Mouse (Mus musculus): ENCODE results near the gene Nmur1. TPM values are rescaled to one million over a fixed set of nuclear protein-coding genes. Genes with fewer than 3 reads are reported as not detected.

Nmur1 gene
- polyA plus RNA-seq, 1 experiment from 2014 or later = not detected

DNA sequence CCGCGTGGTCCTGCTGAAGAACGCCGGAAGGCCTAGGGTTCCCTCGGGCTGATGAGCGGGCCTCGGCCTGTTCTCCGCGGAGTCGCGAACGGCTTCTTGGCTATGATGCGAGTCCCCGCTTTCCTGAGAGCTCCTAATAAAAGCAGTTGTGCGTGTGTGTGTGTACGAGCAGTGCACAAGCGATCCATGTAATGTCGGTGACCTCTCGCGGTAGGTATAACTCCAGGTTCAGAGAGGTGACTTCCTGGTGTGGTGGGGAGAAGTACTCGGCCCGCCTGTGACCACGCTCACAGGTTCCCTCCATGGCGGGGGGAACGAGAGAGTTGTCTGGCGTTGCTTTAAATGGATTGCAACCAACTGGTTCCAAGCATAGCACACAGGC lies 66.2 kb downstream of the Nmur1 start:
- Histone ChIP-seq H3K4me3 (ENCODE audit: low read depth, low read length) (peak overlapping the region; percentile 68), H3K27me3 (ENCODE audit: control insufficient read depth, insufficient read depth, low read length) (no peaks in the 10 kb centered on the region), H3K4me2 (ENCODE audit: low read depth, low read length) (peak overlapping the region; percentile 69), H3K9me3 (replicated peaks; ENCODE audit: control insufficient read depth, low read length) (no peaks in the 10 kb centered on the region), H3K9ac (replicated peaks; ENCODE audit: low read length) (peak overlapping the region; percentile 80), H3K36me3 (replicated peaks; ENCODE audit: control insufficient read depth, insufficient read depth, low read depth, low read length) (no peaks in the 10 kb centered on the region; the same call in 1 of the 2 replicates), H3K4me1 (ENCODE audit: control insufficient read depth, insufficient read depth, low read length) (no peaks in the 10 kb centered on the region), H3K27ac (replicated peaks; ENCODE audit: low read depth, low read length) (peak overlapping the region; percentile 52; the same call in 1 of the 2 replicates)
- under 1% methylated on average over 26 of the region's 26 CpGs for WGBS
- ATAC-seq (replicated peaks; ENCODE audit: insufficient number of reproducible peaks, low FRiP score, low TSS enrichment, low read depth) (no peak), DNase-seq (ENCODE audit: low spot score) (peak; percentile 40)

- ATAC-seq (replicated peaks; ENCODE audit: insufficient number of reproducible peaks, low FRiP score, low TSS enrichment, low read depth) (peak; percentile 98), DNase-seq (ENCODE audit: low spot score) (peak; percentile 99)
- WGBS = under 1% methylated on average over 97 of the region's 102 CpGs
- Histone ChIP-seq H3K27me3 (ENCODE audit: control insufficient read depth, insufficient read depth, low read length) (no peaks in the 10 kb centered on the region), H3K4me2 (ENCODE audit: low read depth, low read length) (peak within 1 kb of the TSS; percentile 73), H3K36me3 (replicated peaks; ENCODE audit: control insufficient read depth, insufficient read depth, low read depth, low read length) (peaks cover 4% of the 10 kb centered on the region; the same call in 1 of the 2 replicates), H3K9ac (replicated peaks; ENCODE audit: low read length) (peak within 1 kb of the TSS; percentile 91), H3K27ac (replicated peaks; ENCODE audit: low read depth, low read length) (peak within 1 kb of the TSS; percentile 90), H3K4me1 (ENCODE audit: control insufficient read depth, insufficient read depth, low read length) (no peaks in the 10 kb centered on the region), H3K9me3 (replicated peaks; ENCODE audit: control insufficient read depth, low read length) (no peaks in the 10 kb centered on the region), H3K4me3 (ENCODE audit: low read depth, low read length) (peak within 1 kb of the TSS; percentile 68)
Observed at GRCm38 (mm10) chr1:86358906-86359797, 66.9 kb downstream of the Nmur1 start, which contains the start of gene Ncl. TSS of gene Ncl (minus strand) at chr1:86359400.

- DNase-seq (ENCODE audit: low spot score) = no peak
- Histone ChIP-seq H3K4me2 (ENCODE audit: low read depth, low read length) (peak overlapping the region; percentile 73), H3K4me3 (ENCODE audit: low read depth, low read length) (peak overlapping the region; percentile 68), H3K4me1 (ENCODE audit: control insufficient read depth, insufficient read depth, low read length) (no peaks in the 10 kb centered on the region), H3K9ac (replicated peaks; ENCODE audit: low read length) (peak overlapping the region; percentile 91), H3K9me3 (replicated peaks; ENCODE audit: control insufficient read depth, low read length) (no peaks in the 10 kb centered on the region), H3K27me3 (ENCODE audit: control insufficient read depth, insufficient read depth, low read length) (no peaks in the 10 kb centered on the region), H3K27ac (replicated peaks; ENCODE audit: low read depth, low read length) (peak overlapping the region; percentile 90), H3K36me3 (replicated peaks; ENCODE audit: control insufficient read depth, insufficient read depth, low read depth, low read length) (peaks cover 5% of the 10 kb centered on the region; the same call in 1 of the 2 replicates)
- under 1% methylated on average over 41 of the region's 41 CpGs for WGBS
- ATAC-seq (replicated peaks; ENCODE audit: insufficient number of reproducible peaks, low FRiP score, low TSS enrichment, low read depth) = no peak
Observed at GRCm38 (mm10) chr1:86358229-86358905, 67.7 kb downstream of the Nmur1 start.

DNA sequence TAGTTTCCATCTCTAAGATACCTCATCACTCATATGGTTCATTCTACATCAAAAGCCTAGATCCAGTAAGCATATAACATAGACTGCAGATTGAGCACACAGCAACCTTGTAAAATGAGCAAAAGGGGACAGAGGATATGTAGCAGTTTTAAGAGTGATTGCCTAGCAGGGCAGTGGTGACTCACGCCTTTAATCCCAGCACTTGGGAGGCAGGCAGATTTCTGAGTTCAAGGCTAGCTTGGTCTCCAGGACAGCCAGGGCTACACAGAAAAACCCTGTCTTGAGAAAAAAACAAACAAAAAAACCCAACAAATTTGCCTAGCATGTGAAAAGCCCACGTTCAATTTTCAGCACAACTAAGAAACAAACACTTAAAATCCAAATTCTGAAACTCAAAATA lies 71.8 kb downstream of the Nmur1 start:
- no peak overlapping the region for H3K4me3 ChIP-seq (ENCODE audit: low read depth, low read length)
- H3K4me1 ChIP-seq (ENCODE audit: control insufficient read depth, insufficient read depth, low read length) = no peaks in the 10 kb centered on the region
- H3K27me3 ChIP-seq (ENCODE audit: control insufficient read depth, insufficient read depth, low read length) = no peaks in the 10 kb centered on the region
- H3K36me3 ChIP-seq (replicated peaks; ENCODE audit: control insufficient read depth, insufficient read depth, low read depth, low read length) = peaks cover 19% of the 10 kb centered on the region
- H3K9ac ChIP-seq (replicated peaks; ENCODE audit: low read length) = no peak overlapping the region
- 83% methylated on average over 2 of the region's 2 CpGs for WGBS
- no peaks in the 10 kb centered on the region for H3K9me3 ChIP-seq (replicated peaks; ENCODE audit: control insufficient read depth, low read length)
- DNase-seq (ENCODE audit: low spot score) (no peak), ATAC-seq (replicated peaks; ENCODE audit: insufficient number of reproducible peaks, low FRiP score, low TSS enrichment, low read depth) (no peak)
- H3K27ac ChIP-seq (replicated peaks; ENCODE audit: low read depth, low read length) = no peak overlapping the region
- no peak overlapping the region for H3K4me2 ChIP-seq (ENCODE audit: low read depth, low read length)

DNA sequence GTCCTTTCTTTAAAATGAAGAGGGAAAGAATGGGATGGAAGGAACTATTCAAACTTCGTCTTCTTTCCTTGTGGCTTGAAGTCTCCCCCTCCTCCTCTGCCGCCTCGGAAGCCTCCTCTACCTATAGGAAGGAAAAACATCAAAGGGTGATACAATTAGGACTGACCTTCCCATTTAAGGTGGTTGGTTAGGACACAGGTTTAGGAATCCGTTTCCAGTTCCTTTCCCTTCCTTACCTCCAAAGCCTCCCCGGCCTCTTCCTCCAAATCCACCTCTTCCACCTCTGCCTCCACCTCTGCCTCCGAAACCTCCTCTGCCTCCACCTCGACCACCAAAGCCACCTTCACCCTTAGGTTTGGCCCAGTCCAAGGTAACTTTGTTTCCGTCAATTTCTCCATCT lies 75.5 kb downstream of the Nmur1 start:
- H3K9ac ChIP-seq (replicated peaks; ENCODE audit: low read length) = no peak overlapping the region
- H3K4me3 ChIP-seq (ENCODE audit: low read depth, low read length) = no peak overlapping the region
- 91% methylated on average over 8 of the region's 8 CpGs for WGBS
- no peak overlapping the region for H3K27ac ChIP-seq (replicated peaks; ENCODE audit: low read depth, low read length)
- DNase-seq (ENCODE audit: low spot score) (no peak), ATAC-seq (replicated peaks; ENCODE audit: insufficient number of reproducible peaks, low FRiP score, low TSS enrichment, low read depth) (no peak)
- H3K9me3 ChIP-seq (replicated peaks; ENCODE audit: control insufficient read depth, low read length) = no peaks in the 10 kb centered on the region
- H3K27me3 ChIP-seq (ENCODE audit: control insufficient read depth, insufficient read depth, low read length) = no peaks in the 10 kb centered on the region
- H3K4me2 ChIP-seq (ENCODE audit: low read depth, low read length) = no peak overlapping the region
- H3K36me3 ChIP-seq (replicated peaks; ENCODE audit: control insufficient read depth, insufficient read depth, low read depth, low read length) = peaks cover 19% of the 10 kb centered on the region
- H3K4me1 ChIP-seq (ENCODE audit: control insufficient read depth, insufficient read depth, low read length) = no peaks in the 10 kb centered on the region

GRCm38 (mm10) chr1:86349696-86350095 lies 76.3 kb downstream of the Nmur1 start:
- DNase-seq (ENCODE audit: low spot score) (no peak), ATAC-seq (replicated peaks; ENCODE audit: insufficient number of reproducible peaks, low FRiP score, low TSS enrichment, low read depth) (no peak)
- H3K4me3 ChIP-seq (ENCODE audit: low read depth, low read length) = no peak overlapping the region
- no peak overlapping the region for H3K27ac ChIP-seq (replicated peaks; ENCODE audit: low read depth, low read length)
- no peaks in the 10 kb centered on the region for H3K4me1 ChIP-seq (ENCODE audit: control insufficient read depth, insufficient read depth, low read length)
- H3K9ac ChIP-seq (replicated peaks; ENCODE audit: low read length) = no peak overlapping the region
- WGBS = 96% methylated on average over 1 of the region's 1 CpGs
- peaks cover 19% of the 10 kb centered on the region for H3K36me3 ChIP-seq (replicated peaks; ENCODE audit: control insufficient read depth, insufficient read depth, low read depth, low read length)
- no peaks in the 10 kb centered on the region for H3K27me3 ChIP-seq (ENCODE audit: control insufficient read depth, insufficient read depth, low read length)
- H3K9me3 ChIP-seq (replicated peaks; ENCODE audit: control insufficient read depth, low read length) = no peaks in the 10 kb centered on the region
- H3K4me2 ChIP-seq (ENCODE audit: low read depth, low read length) = no peak overlapping the region

DNA sequence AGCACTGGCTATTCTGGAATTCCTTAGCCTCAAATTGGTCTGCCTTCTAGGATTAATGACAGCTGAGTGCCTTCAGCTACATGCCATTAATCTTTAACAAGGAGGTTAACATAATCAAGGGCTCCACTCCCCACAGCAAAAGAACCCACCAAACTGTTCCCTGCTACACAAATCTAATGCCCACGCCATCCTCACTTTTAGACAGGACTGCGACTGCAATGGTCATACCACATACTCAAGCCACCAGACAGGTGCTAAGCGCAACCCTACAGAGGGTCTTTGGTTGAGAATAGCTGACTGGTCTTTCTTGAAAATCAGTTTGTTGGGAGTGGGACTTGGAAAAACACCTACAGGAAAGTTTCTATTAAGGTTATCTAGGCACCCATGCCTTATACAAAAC lies 76.8 kb downstream of the Nmur1 start:
- 88% methylated on average over 3 of the region's 3 CpGs for WGBS
- no peak overlapping the region for H3K9ac ChIP-seq (replicated peaks; ENCODE audit: low read length)
- H3K36me3 ChIP-seq (replicated peaks; ENCODE audit: control insufficient read depth, insufficient read depth, low read depth, low read length) = peaks cover 15% of the 10 kb centered on the region
- H3K27me3 ChIP-seq (ENCODE audit: control insufficient read depth, insufficient read depth, low read length) = no peaks in the 10 kb centered on the region
- ATAC-seq (replicated peaks; ENCODE audit: insufficient number of reproducible peaks, low FRiP score, low TSS enrichment, low read depth) (no peak), DNase-seq (ENCODE audit: low spot score) (no peak)
- H3K4me3 ChIP-seq (ENCODE audit: low read depth, low read length) = no peak overlapping the region
- no peaks in the 10 kb centered on the region for H3K9me3 ChIP-seq (replicated peaks; ENCODE audit: control insufficient read depth, low read length)
- no peak overlapping the region for H3K27ac ChIP-seq (replicated peaks; ENCODE audit: low read depth, low read length)
- no peaks in the 10 kb centered on the region for H3K4me1 ChIP-seq (ENCODE audit: control insufficient read depth, insufficient read depth, low read length)
- no peak overlapping the region for H3K4me2 ChIP-seq (ENCODE audit: low read depth, low read length)

GRCm38 (mm10) chr1:86348801-86349200 lies 77.2 kb downstream of the Nmur1 start:
- no peaks in the 10 kb centered on the region for H3K4me1 ChIP-seq (ENCODE audit: control insufficient read depth, insufficient read depth, low read length)
- H3K9ac ChIP-seq (replicated peaks; ENCODE audit: low read length) = no peak overlapping the region
- no peak for DNase-seq (ENCODE audit: low spot score)
- no peaks in the 10 kb centered on the region for H3K27me3 ChIP-seq (ENCODE audit: control insufficient read depth, insufficient read depth, low read length)
- peaks cover 14% of the 10 kb centered on the region for H3K36me3 ChIP-seq (replicated peaks; ENCODE audit: control insufficient read depth, insufficient read depth, low read depth, low read length)
- H3K4me3 ChIP-seq (ENCODE audit: low read depth, low read length) = no peak overlapping the region
- no peaks in the 10 kb centered on the region for H3K9me3 ChIP-seq (replicated peaks; ENCODE audit: control insufficient read depth, low read length)
- no peak overlapping the region for H3K4me2 ChIP-seq (ENCODE audit: low read depth, low read length)
- ATAC-seq (replicated peaks; ENCODE audit: insufficient number of reproducible peaks, low FRiP score, low TSS enrichment, low read depth) = no peak
- H3K27ac ChIP-seq (replicated peaks; ENCODE audit: low read depth, low read length) = no peak overlapping the region
- WGBS = 77% methylated on average over 4 of the region's 4 CpGs
